Mouse (Mus musculus) myocyte (in vitro differentiated cells): ENCODE data around the gene Cdiptos. TPM values are rescaled to one million over a fixed set of nuclear protein-coding genes. Genes with fewer than 3 reads are reported as not detected.

Experiments
- H3K27me3 ChIP-seq: one replicate; pipeline ENCODE4 v1.6.1; 2011; ENCODE audit not compliant: control insufficient read depth, insufficient read depth, insufficient read length
- H3K36me3 ChIP-seq: one replicate; pipeline ENCODE4 v1.6.1; 2011; ENCODE audit not compliant: control insufficient read depth, insufficient read depth
- H3K4me2 ChIP-seq: one replicate; pipeline ENCODE4 v1.6.1; 2011; ENCODE audit warnings: low read depth, control low read depth
- H3K4me3 ChIP-seq: one replicate; pipeline ENCODE4 v1.5.1; 2011; ENCODE audit warnings: mild to moderate bottlenecking, control low read depth, moderate library complexity
- H3K79me2 ChIP-seq: one replicate; pipeline ENCODE4 v1.6.1; 2011; ENCODE audit not compliant: control insufficient read depth, insufficient read depth
- H3ac ChIP-seq: one replicate; pipeline ENCODE4 v1.6.1; 2011; ENCODE audit not compliant: control insufficient read depth, insufficient read length
- CEBPB ChIP-seq: IDR thresholded peaks from 2 replicates; pipeline ENCODE4 v1.6.1; 2011; ENCODE audit warnings: mild to moderate bottlenecking, moderate library complexity; ENCODE audit not compliant: poor library complexity, insufficient read depth, severe bottlenecking
- E2F4 ChIP-seq: IDR thresholded peaks from one replicate; pipeline ENCODE4 v1.6.1; 2011; ENCODE audit warnings: mild to moderate bottlenecking, control low read depth, moderate library complexity; ENCODE audit not compliant: insufficient read depth
- MAX ChIP-seq: IDR thresholded peaks from one replicate; pipeline ENCODE4 v1.6.1; 2011; ENCODE audit warnings: low read depth, mild to moderate bottlenecking, control low read depth
- MYOD1 ChIP-seq, 3 experiments: IDR thresholded peaks; one replicate each; pipeline ENCODE4 v1.6.1; 2011; ENCODE audit warnings: control low read depth in 2 of 3, low read depth in 2 of 3, mild to moderate bottlenecking in 2 of 3, moderate library complexity in 1 of 3; ENCODE audit not compliant: insufficient read length in 2 of 3, control insufficient read depth in 1 of 3
- MYOG ChIP-seq, 3 experiments: IDR thresholded peaks; one replicate each; pipeline ENCODE4 v1.6.1; 2011; ENCODE audit warnings: control low read depth in 2 of 3, low read depth in 2 of 3, mild to moderate bottlenecking in 2 of 3; ENCODE audit not compliant: insufficient read length in 2 of 3, control insufficient read depth in 1 of 3, insufficient read depth in 1 of 3
- POLR2A ChIP-seq: IDR thresholded peaks from one replicate; pipeline ENCODE4 v1.6.1; 2011; ENCODE audit warnings: low read depth, mild to moderate bottlenecking, control low read depth, moderate library complexity; ENCODE audit not compliant: insufficient read length
- POLR2AphosphoS2 ChIP-seq: IDR thresholded peaks from one replicate; pipeline ENCODE4 v1.6.1; 2011; ENCODE audit warnings: low read depth, control low read depth; ENCODE audit not compliant: insufficient read length
- REST ChIP-seq: IDR thresholded peaks from one replicate; pipeline ENCODE4 v1.6.1; 2011; ENCODE audit warnings: mild to moderate bottlenecking, control low read depth, moderate library complexity; ENCODE audit not compliant: insufficient read depth, insufficient read length
- SRF ChIP-seq: IDR thresholded peaks from one replicate; pipeline ENCODE4 v1.6.1; 2011; ENCODE audit warnings: low read depth; ENCODE audit not compliant: control insufficient read depth, insufficient read length
- TCF12 ChIP-seq: IDR thresholded peaks from one replicate; pipeline ENCODE4 v1.6.1; 2011; ENCODE audit warnings: mild to moderate bottlenecking, control low read depth; ENCODE audit not compliant: poor library complexity, insufficient read depth, severe bottlenecking
- TCF3 ChIP-seq: IDR thresholded peaks from one replicate; pipeline ENCODE4 v1.6.1; 2011; ENCODE audit warnings: low read depth, control low read depth; ENCODE audit not compliant: insufficient read length
- USF1 ChIP-seq: IDR thresholded peaks from one replicate; pipeline ENCODE4 v1.6.1; 2011; ENCODE audit warnings: low read depth, mild to moderate bottlenecking, control low read depth, moderate library complexity
- polyA plus RNA-seq: library from polyadenylated mRNA; unstranded; fragments of >200 nt; fragmentation: generic; extraction: Trizol; gene quantifications from one replicate; pipeline ENCODE4 v1.2.1, GENCODE M21; 2012; ENCODE audit warnings: missing spikeins

The Cdiptos gene
- polyA plus RNA-seq, 1 experiment, result 0.18 TPM

DNA sequence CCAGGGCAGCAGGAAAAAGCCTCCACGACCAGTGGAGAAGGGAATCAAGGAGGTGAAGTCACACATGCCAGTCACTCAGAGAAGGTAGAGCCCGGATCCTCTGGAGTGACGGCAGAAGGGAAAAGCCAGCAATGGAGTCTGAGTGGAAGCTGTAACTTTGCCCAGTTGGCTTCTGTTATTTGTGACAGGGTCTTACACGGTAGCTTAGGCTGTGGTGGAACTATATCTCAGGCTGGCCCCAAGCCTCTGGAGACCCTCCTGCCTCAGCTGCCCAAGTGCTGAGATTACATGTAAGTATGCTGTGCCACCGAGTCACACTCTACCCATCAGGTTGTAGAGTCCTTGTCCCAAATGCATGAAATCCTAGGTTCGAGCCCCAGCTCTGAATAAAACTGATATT lies 37.5 kb upstream of the Cdiptos start:
- H3ac ChIP-seq, result no peak overlapping the region
- H3K27me3 ChIP-seq, result no peaks in the 10 kb centered on the region
- H3K36me3 ChIP-seq, result no peaks in the 10 kb centered on the region
- H3K79me2 ChIP-seq, result peaks cover 40% of the 10 kb centered on the region
- TF ChIP-seq CEBPB (no peak), POLR2A (no peak), E2F4 (no peak), MYOG (IDR thresholded peaks at IDR 0.05; ENCODE audit: control insufficient read depth in 1 of 3, insufficient read depth in 1 of 3, insufficient read length in 2 of 3, low read depth in 2 of 3) (no peak), USF1 (no peak), SRF (no peak), POLR2AphosphoS2 (no peak), TCF3 (no peak), TCF12 (no peak), REST (no peak), MYOD1 (IDR thresholded peaks at IDR 0.05; ENCODE audit: control insufficient read depth in 1 of 3, insufficient read length in 2 of 3, low read depth in 2 of 3) (no peak), MAX (no peak)
- peak overlapping the region; percentile 86 for H3K4me2 ChIP-seq
- H3K4me3 ChIP-seq, result peak overlapping the region; percentile 54

DNA sequence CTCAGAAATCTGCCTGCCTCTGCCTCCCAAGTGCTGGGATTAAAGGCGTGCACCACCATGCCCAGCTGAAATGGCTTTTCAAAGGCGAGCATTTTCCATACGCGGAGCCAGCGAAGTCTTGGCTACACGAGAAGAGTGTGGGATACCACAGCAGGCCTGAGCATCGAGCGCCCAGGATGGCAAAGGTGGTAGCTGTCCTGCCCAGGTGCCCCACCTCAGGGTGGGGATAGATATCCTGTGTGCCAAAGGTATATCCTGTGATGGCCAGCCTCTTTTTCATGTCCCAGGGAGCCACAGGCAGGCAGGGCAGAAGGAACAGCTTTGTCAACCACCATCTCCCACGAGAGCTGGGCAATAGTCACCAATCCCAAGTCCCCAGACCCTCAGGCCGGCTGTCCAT lies 36.9 kb upstream of the Cdiptos start:
- Histone ChIP-seq H3K36me3 (no peaks in the 10 kb centered on the region), H3K4me3 (peak overlapping the region; percentile 54), H3K4me2 (peak overlapping the region; percentile 86), H3K27me3 (no peaks in the 10 kb centered on the region), H3K79me2 (peaks cover 40% of the 10 kb centered on the region), H3ac (no peak overlapping the region)
- TF ChIP-seq TCF12 (no peak), REST (no peak), POLR2AphosphoS2 (no peak), CEBPB (no peak), TCF3 (no peak), SRF (no peak), E2F4 (no peak), MYOG (IDR thresholded peaks at IDR 0.05; ENCODE audit: control insufficient read depth in 1 of 3, insufficient read depth in 1 of 3, insufficient read length in 2 of 3, low read depth in 2 of 3) (no peak)

DNA sequence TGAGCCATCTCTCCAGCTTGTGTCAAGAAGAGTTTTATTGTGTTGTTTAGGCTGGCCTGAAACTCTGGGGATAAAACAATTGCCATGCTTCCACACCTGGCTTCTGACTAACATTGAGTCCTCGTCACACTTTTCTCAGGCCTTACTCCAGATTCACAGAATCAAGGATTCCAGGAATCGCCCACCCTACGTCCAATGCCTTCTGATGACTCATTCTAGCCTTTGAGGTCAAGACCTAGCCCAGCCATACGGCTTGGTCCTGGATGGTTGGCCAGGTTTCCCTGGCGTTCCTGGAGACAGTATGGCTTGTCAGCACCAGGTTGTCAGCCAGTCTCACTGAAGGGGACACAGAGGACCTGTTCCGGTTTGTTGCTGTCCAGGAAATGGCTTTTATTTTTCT lies 36.5 kb upstream of the Cdiptos start:
- Histone ChIP-seq H3K36me3 (no peaks in the 10 kb centered on the region), H3K4me2 (no peak overlapping the region), H3ac (no peak overlapping the region), H3K4me3 (no peak overlapping the region), H3K27me3 (no peaks in the 10 kb centered on the region), H3K79me2 (peaks cover 44% of the 10 kb centered on the region)
- no peak for TF ChIP-seq TCF3
- no peak for TF ChIP-seq POLR2AphosphoS2
- no peak for TF ChIP-seq REST
- TF ChIP-seq MAX, result no peak
- no peak for TF ChIP-seq SRF
- no peak for TF ChIP-seq POLR2A
- TF ChIP-seq E2F4, result no peak
- no peak for TF ChIP-seq CEBPB
- TF ChIP-seq MYOG (IDR thresholded peaks at IDR 0.05; ENCODE audit: control insufficient read depth in 1 of 3, insufficient read depth in 1 of 3, insufficient read length in 2 of 3, low read depth in 2 of 3), result no peak

DNA sequence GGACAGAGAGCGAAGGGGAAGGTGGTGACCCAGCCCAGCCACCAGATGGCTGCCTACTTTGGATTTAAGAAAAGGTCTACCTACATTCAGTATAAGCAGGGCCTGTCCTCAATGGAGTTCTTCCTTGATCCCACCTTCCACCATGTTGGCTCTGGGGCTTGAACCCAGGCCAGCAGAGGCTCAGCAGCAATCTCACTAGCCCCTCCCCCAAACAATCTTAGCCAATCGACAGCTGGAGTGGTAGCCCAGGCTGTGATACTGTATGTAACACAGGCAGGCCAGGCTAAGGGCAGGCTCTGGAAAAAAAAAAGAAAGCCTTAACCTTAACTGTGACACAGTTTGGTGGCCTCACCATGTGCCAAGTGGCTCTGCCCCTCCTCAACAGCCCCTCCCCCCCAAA lies 35.8 kb upstream of the Cdiptos start:
- TF ChIP-seq MYOD1 (IDR thresholded peaks at IDR 0.05; ENCODE audit: control insufficient read depth in 1 of 3, insufficient read length in 2 of 3, low read depth in 2 of 3) (no peak), SRF (no peak), CEBPB (no peak), MAX (no peak), POLR2AphosphoS2 (no peak), REST (no peak), TCF3 (no peak), MYOG (IDR thresholded peaks at IDR 0.05; ENCODE audit: control insufficient read depth in 1 of 3, insufficient read depth in 1 of 3, insufficient read length in 2 of 3, low read depth in 2 of 3) (no peak), E2F4 (no peak), POLR2A (no peak), TCF12 (no peak), USF1 (no peak)
- no peak overlapping the region for H3K4me3 ChIP-seq
- no peaks in the 10 kb centered on the region for H3K27me3 ChIP-seq
- H3ac ChIP-seq, result no peak overlapping the region
- peaks cover 44% of the 10 kb centered on the region for H3K79me2 ChIP-seq
- H3K36me3 ChIP-seq, result no peaks in the 10 kb centered on the region
- no peak overlapping the region for H3K4me2 ChIP-seq

DNA sequence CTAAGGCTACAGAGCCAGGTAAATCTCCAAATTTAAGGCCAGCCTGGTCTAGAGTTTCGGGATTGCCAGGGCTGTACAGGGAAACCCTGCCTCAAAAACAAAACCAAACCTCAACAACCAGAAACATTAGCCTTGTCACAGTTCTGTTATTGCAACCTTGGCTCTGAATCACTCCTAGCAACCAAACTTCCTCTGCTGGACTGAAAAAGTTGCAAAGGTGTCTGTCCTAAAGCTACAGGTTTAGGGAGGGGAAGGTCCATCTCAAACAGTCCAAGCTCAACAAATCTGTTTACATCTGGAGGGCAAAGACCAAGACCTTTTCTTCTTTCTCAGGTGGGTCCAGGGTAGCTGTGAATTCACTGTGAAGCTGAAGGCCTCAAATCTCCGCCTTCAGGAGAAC lies 35.2 kb upstream of the Cdiptos start:
- H3K36me3 ChIP-seq, result no peaks in the 10 kb centered on the region
- H3K4me3 ChIP-seq, result no peak overlapping the region
- H3ac ChIP-seq, result no peak overlapping the region
- no peak overlapping the region for H3K4me2 ChIP-seq
- no peaks in the 10 kb centered on the region for H3K27me3 ChIP-seq
- H3K79me2 ChIP-seq, result peaks cover 44% of the 10 kb centered on the region
- no peak for TF ChIP-seq MYOD1 (IDR thresholded peaks at IDR 0.05; ENCODE audit: control insufficient read depth in 1 of 3, insufficient read length in 2 of 3, low read depth in 2 of 3)
- TF ChIP-seq REST, result no peak
- no peak for TF ChIP-seq CEBPB
- TF ChIP-seq E2F4, result no peak
